Mouse (Mus musculus): ENCODE data around the gene Nes.

DNA sequence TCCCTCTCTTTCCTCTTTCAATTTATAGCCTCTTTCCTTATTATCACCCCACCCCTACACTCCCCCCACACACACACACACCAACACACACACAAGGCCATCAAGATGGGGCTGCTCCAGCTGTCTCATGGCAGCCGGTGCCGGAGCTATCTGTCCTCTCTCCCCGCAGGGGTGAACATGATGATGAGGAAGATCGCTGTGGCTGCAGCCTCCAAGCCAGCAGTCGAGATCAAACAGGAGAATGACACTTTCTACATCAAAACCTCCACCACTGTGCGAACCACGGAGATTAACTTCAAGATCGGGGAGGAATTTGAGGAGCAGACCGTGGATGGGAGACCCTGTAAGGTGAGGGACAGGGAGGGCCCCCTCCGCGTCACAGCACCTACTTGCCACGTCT is 18.9 kb upstream of the Nes start:
- TF ChIP-seq GATA1 (IDR thresholded peaks at IDR 0.05; ENCODE audit: borderline replicate concordance, low read length) (no peak), FLI1 (IDR thresholded peaks at IDR 0.05; ENCODE audit: low read length) (no peak)

Measured in megakaryocyte, embryonic 14.5 days (primary cell).